Mouse (Mus musculus) CH12.LX (cell line): Measurements from ENCODE around the gene Itpr1.

Experiments used
- CHD1 ChIP-seq: IDR thresholded peaks from 2 replicates; pipeline ENCODE4 v1.6.1; 2012; ENCODE audit warnings: low read depth, low read length, improper control_type of control experiment, inconsistent platforms
- CTCF ChIP-seq, 2 experiments: IDR thresholded peaks in 1 of 2; conservative IDR thresholded peaks in 1 of 2; 2 replicates each; pipeline ENCODE4 v1.5.1; 2011 to 2012; ENCODE audit warnings: low read depth in 2 of 2, low read length in 2 of 2, improper control_type of control experiment in 1 of 2, inconsistent platforms in 1 of 2, mild to moderate bottlenecking in 1 of 2, moderate library complexity in 1 of 2
- EP300 ChIP-seq: IDR thresholded peaks from 2 replicates; pipeline ENCODE4 v1.6.1; 2011; ENCODE audit warnings: low read length, improper control_type of control experiment
- HCFC1 ChIP-seq: IDR thresholded peaks from 2 replicates; pipeline ENCODE4 v1.6.1; 2012; ENCODE audit warnings: low read depth, mild to moderate bottlenecking, inconsistent platforms, low read length, improper control_type of control experiment
- IRF4 ChIP-seq: IDR thresholded peaks from 2 replicates; pipeline ENCODE4 v1.6.1; 2014; ENCODE audit warnings: low read depth, mild to moderate bottlenecking, inconsistent platforms, low read length, improper control_type of control experiment
- JUND ChIP-seq: conservative IDR thresholded peaks from 2 replicates; pipeline ENCODE4 v1.6.1; 2011; ENCODE audit warnings: low read depth, low read length, improper control_type of control experiment
- MAZ ChIP-seq: IDR thresholded peaks from 2 replicates; pipeline ENCODE4 v1.6.1; 2012; ENCODE audit warnings: low read depth, mild to moderate bottlenecking, inconsistent platforms, low read length, improper control_type of control experiment, moderate library complexity
- MYC ChIP-seq: IDR thresholded peaks from 2 replicates; pipeline ENCODE4 v1.6.1; 2011; ENCODE audit warnings: low read depth, mild to moderate bottlenecking, improper control_type of control experiment, low read length
- USF1 ChIP-seq: IDR thresholded peaks from 2 replicates; pipeline ENCODE4 v1.6.1; 2014; ENCODE audit warnings: low read depth, mild to moderate bottlenecking, inconsistent platforms, low read length, improper control_type of control experiment

DNA sequence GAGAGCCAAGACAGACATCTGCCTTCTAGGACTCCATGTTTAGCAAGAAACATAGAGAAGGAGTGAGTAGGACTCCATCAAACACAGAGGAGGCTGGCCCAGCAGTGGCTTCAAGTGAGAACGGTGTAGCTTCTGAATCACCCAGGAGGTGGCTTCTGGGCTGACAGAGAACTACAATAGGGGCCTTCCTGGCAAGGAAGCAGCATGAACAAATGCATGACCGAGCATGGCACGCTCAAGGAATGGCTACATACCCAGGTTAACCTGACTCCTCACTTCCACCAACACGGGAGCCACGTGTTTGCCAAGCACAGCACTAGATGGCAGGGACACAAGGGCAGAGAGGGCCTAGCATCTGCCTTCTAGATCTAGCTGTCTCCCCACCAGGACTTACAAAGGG, 332.6 kb downstream of the Itpr1 start:
- TF ChIP-seq MAZ (no peak), CTCF (conservative IDR thresholded peaks at IDR 0.05 in 1 of 2, IDR thresholded peaks at IDR 0.05 in 1 of 2; ENCODE audit: low read depth in 2 of 2, low read length in 2 of 2) (peak in 1 of 2 experiments; percentile 20; a peak in 2 of 4 replicates), USF1 (no peak), CHD1 (no peak), JUND (no peak), EP300 (no peak), HCFC1 (no peak), IRF4 (no peak), MYC (no peak)
